In the genomic region with DNA sequence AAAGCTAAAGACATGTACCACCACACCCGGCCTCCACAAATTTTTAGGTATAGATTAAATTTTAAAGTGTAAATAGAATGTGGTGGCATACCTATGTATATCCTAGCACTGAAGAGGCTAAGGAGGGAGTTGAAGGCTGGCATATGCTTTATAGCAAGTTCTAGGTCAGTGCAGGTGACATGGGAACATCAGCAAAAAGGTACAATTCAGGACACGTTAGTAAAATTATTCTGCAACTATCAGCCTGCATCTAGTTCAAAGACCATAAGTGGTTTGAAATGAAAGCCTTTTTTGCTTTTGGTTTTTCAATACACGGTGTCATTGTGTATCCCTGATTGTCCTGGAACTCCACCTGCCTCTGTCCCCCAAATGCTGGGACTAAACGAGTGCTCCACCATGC, we compare ENCODE assay signal across 9 mouse cellular contexts. TPM values are rescaled to one million over a fixed set of nuclear protein-coding genes. Genes with fewer than 3 reads are reported as not detected.
DNase-seq lines count a peak whose midpoint lies in the region; ATAC-seq and TF ChIP-seq lines count a peak whose summit lies in the region.
"Had no signal": no experiment of that assay in that cellular context is flagged by ENCODE, and none has a peak within 500 bp of the region (broad histone marks: within the 10 kb centered on the region; RNA-seq: fewer than 3 reads in every experiment).

No protein-coding gene starts in this region.

- no peak overlapping the region for H3K27ac ChIP-seq in heart, embryonic 12.5 days (ENCODE audit: poor library complexity, severe bottlenecking)
- peak overlapping the region; percentile 84; the same call in 1 of the 2 replicates for H3K27ac ChIP-seq in hindbrain, embryonic 11.5 days (ENCODE audit: low read depth, low read length)
- no peak overlapping the region; the same call in 1 of the 2 replicates for H3K27ac ChIP-seq in liver, embryonic 15.5 days (replicated peaks)

- intact Hi-C loops in heart, postnatal 10 days (cut with DNase I), result no loop called here

- no peaks in the 10 kb centered on the region for H3K9me3 ChIP-seq in heart, embryonic 12.5 days (replicated peaks)
- H3K9me3 ChIP-seq in E14TG2a.4 (ENCODE audit: low read length), result no peaks in the 10 kb centered on the region
- no peaks in the 10 kb centered on the region for H3K9me3 ChIP-seq in hindbrain, embryonic 11.5 days (ENCODE audit: control insufficient read depth, low read length)
- H3K9me3 ChIP-seq in liver, embryonic 15.5 days (replicated peaks), result no peaks in the 10 kb centered on the region

- H3K27me3 ChIP-seq in heart, embryonic 12.5 days (replicated peaks), result no peaks in the 10 kb centered on the region
- H3K27me3 ChIP-seq in E14TG2a.4 (ENCODE audit: insufficient read depth, low read length), result no peaks in the 10 kb centered on the region
- H3K27me3 ChIP-seq in hindbrain, embryonic 11.5 days (ENCODE audit: control insufficient read depth, insufficient read depth, low read length), result no peaks in the 10 kb centered on the region
- no peaks in the 10 kb centered on the region for H3K27me3 ChIP-seq in liver, embryonic 15.5 days

- H3K4me2 ChIP-seq in heart, embryonic 12.5 days, result peak overlapping the region; percentile 76
- no peak overlapping the region for H3K4me2 ChIP-seq in hindbrain, embryonic 11.5 days (replicated peaks; ENCODE audit: low read depth, low read length)
- peak overlapping the region; percentile 91; the same call in 1 of the 2 replicates for H3K4me2 ChIP-seq in liver, embryonic 15.5 days

- peaks cover 11% of the 10 kb centered on the region for H3K4me1 ChIP-seq in heart, embryonic 12.5 days (replicated peaks)
- peaks cover 29% of the 10 kb centered on the region for H3K4me1 ChIP-seq in E14TG2a.4 (replicated peaks; ENCODE audit: low read depth, low read length)
- H3K4me1 ChIP-seq in hindbrain, embryonic 11.5 days (replicated peaks; ENCODE audit: control insufficient read depth, insufficient read depth, low read length), result 0 out of 2 replicates have a peak, but pooled peaks cover 2% of the 10 kb centered on the region
- H3K4me1 ChIP-seq in liver, embryonic 15.5 days (replicated peaks), result peaks cover 27% of the 10 kb centered on the region

- no peak overlapping the region for H3K4me3 ChIP-seq in heart, embryonic 12.5 days
- peak overlapping the region; percentile 98 for H3K4me3 ChIP-seq in E14TG2a.4 (replicated peaks; ENCODE audit: low read length)
- H3K4me3 ChIP-seq in hindbrain, embryonic 11.5 days (ENCODE audit: low read depth, low read length), result no peak overlapping the region; the same call in 1 of the 2 replicates
- no peak overlapping the region for H3K4me3 ChIP-seq in liver, embryonic 15.5 days (replicated peaks)

- ATAC-seq in heart, embryonic 12.5 days (ENCODE audit: insufficient number of reproducible peaks, low FRiP score), result no peak
- ATAC-seq in hindbrain, embryonic 11.5 days (ENCODE audit: low FRiP score), result no peak
- ATAC-seq in liver, embryonic 15.5 days (ENCODE audit: insufficient read depth), result no peak
- no peak for ATAC-seq in megakaryocyte-erythroid progenitor cell, adult 5-6 weeks (replicated peaks; ENCODE audit: low FRiP score, low TSS enrichment, poor library complexity, severe bottlenecking)

- peaks cover 35% of the 10 kb centered on the region for H3K36me3 ChIP-seq in heart, embryonic 12.5 days
- peaks cover 55% of the 10 kb centered on the region for H3K36me3 ChIP-seq in E14TG2a.4 (ENCODE audit: insufficient read depth, low read length)
- H3K36me3 ChIP-seq in hindbrain, embryonic 11.5 days (ENCODE audit: control insufficient read depth, insufficient read depth, low read length), result peaks cover 8% of the 10 kb centered on the region; the same call in 1 of the 2 replicates
- peaks cover 47% of the 10 kb centered on the region for H3K36me3 ChIP-seq in liver, embryonic 15.5 days (replicated peaks)

- DNase-seq in heart, postnatal 10 days, result no peak
- DNase-seq in hindbrain, embryonic 11.5 days (ENCODE audit: low spot score), result no peak
- no peak for DNase-seq in urinary bladder, adult 2 months (ENCODE audit: low spot score)
- no peak for DNase-seq in frontal cortex, adult 2 months (ENCODE audit: extremely low spot score in 1 of 2, low spot score in 1 of 2)
- DNase-seq: gastrocnemius, postnatal 14 days had no signal

- 59% methylated on average over 4 of the region's 4 CpGs for WGBS in heart, embryonic 12.5 days
- WGBS in hindbrain, embryonic 11.5 days, result 62% methylated on average over 4 of the region's 4 CpGs
- WGBS in liver, embryonic 15.5 days (ENCODE audit: insufficient replicate concordance), result 57% methylated on average over 4 of the region's 4 CpGs

- TF ChIP-seq CTCF in E14TG2a.4 (conservative IDR thresholded peaks at IDR 0.05; ENCODE audit: low read length), result no peak

- no peak overlapping the region for H3K9ac ChIP-seq in heart, embryonic 12.5 days
- H3K9ac ChIP-seq in hindbrain, embryonic 11.5 days (ENCODE audit: low read depth, low read length), result no peak overlapping the region
- H3K9ac ChIP-seq in liver, embryonic 15.5 days, result peak overlapping the region; percentile 19; the same call in 1 of the 2 replicates

RNA-seq across cellular contexts. Expression of gene Trim37, which starts 1.3 kb away (rescaled TPM):
- 24.5 and 28.2 TPM in 2 replicates for polyA plus RNA-seq in heart, embryonic 12.5 days (2016; fragmentation: Nextera tagmentation; extraction: Ambion mirVana)
- total RNA-seq in heart, postnatal 10 days (2021), result 10 to 100 TPM; 10.5 to 11.4 TPM
- polyA plus RNA-seq in hindbrain, embryonic 11.5 days (2014; fragmentation: Nextera tagmentation; extraction: Ambion mirVana), result 76.2 and 78.9 TPM in 2 replicates
- polyA plus RNA-seq in liver, embryonic 15.5 days (2015; fragmentation: Nextera tagmentation; extraction: Ambion mirVana), result 16.3 and 17.5 TPM in 2 replicates
- polyA plus RNA-seq in urinary bladder, adult 2 months (2012; rRNA removed), result 7.1 and 9.6 TPM in 2 replicates
- total RNA-seq in megakaryocyte-erythroid progenitor cell, adult 5-6 weeks (2014; fragmentation: Nextera tagmentation), result 42.7 and 48.9 TPM in 2 replicates
- total RNA-seq in megakaryocyte-erythroid progenitor cell, adult 5-6 weeks (2017), result 76.3 and 80.2 TPM in 2 replicates
- polyA plus RNA-seq in frontal cortex, adult 2 months (2012; rRNA removed), result 115 TPM in 2 replicates

RNA-seq across cellular contexts. Expression of gene Ska2, which starts 16.5 kb away (rescaled TPM):
- 75.0 and 81.4 TPM in 2 replicates for polyA plus RNA-seq in heart, embryonic 12.5 days (2016; fragmentation: Nextera tagmentation; extraction: Ambion mirVana)
- 10 to 100 TPM; 18.0 to 23.7 TPM for total RNA-seq in heart, postnatal 10 days (2021)
- polyA plus RNA-seq in hindbrain, embryonic 11.5 days (2014; fragmentation: Nextera tagmentation; extraction: Ambion mirVana), result 95.8 and 101 TPM in 2 replicates
- polyA plus RNA-seq in liver, embryonic 15.5 days (2015; fragmentation: Nextera tagmentation; extraction: Ambion mirVana), result 22.1 and 24.3 TPM in 2 replicates
- polyA plus RNA-seq in urinary bladder, adult 2 months (2012; rRNA removed), result 12.1 and 14.9 TPM in 2 replicates
- total RNA-seq in megakaryocyte-erythroid progenitor cell, adult 5-6 weeks (2014; fragmentation: Nextera tagmentation), result 29.4 and 31.8 TPM in 2 replicates
- total RNA-seq in megakaryocyte-erythroid progenitor cell, adult 5-6 weeks (2017), result 16.7 and 31.6 TPM in 2 replicates
- polyA plus RNA-seq in frontal cortex, adult 2 months (2012; rRNA removed), result 18.0 and 20.0 TPM in 2 replicates

RNA-seq across cellular contexts. Expression of gene Prr11, which starts 17.1 kb away (rescaled TPM):
- polyA plus RNA-seq in heart, embryonic 12.5 days (2016; fragmentation: Nextera tagmentation; extraction: Ambion mirVana), result 8.2 and 9.1 TPM in 2 replicates
- 1 to 10 TPM; 4.4 TPM for total RNA-seq in heart, postnatal 10 days (2021)
- 19.6 and 22.6 TPM in 2 replicates for polyA plus RNA-seq in hindbrain, embryonic 11.5 days (2014; fragmentation: Nextera tagmentation; extraction: Ambion mirVana)
- 5.1 and 5.5 TPM in 2 replicates for polyA plus RNA-seq in liver, embryonic 15.5 days (2015; fragmentation: Nextera tagmentation; extraction: Ambion mirVana)
- 0.87 and 0.94 TPM in 2 replicates for polyA plus RNA-seq in urinary bladder, adult 2 months (2012; rRNA removed)
- total RNA-seq in megakaryocyte-erythroid progenitor cell, adult 5-6 weeks (2014; fragmentation: Nextera tagmentation), result 16.6 and 16.8 TPM in 2 replicates
- total RNA-seq in megakaryocyte-erythroid progenitor cell, adult 5-6 weeks (2017), result 8.1 and 11.4 TPM in 2 replicates
- polyA plus RNA-seq in frontal cortex, adult 2 months (2012; rRNA removed), result 0.53 and 0.56 TPM in 2 replicates

RNA-seq across cellular contexts. Expression of gene Smg8, which starts 39.0 kb away (rescaled TPM):
- 16.6 and 17.7 TPM in 2 replicates for polyA plus RNA-seq in heart, embryonic 12.5 days (2016; fragmentation: Nextera tagmentation; extraction: Ambion mirVana)
- total RNA-seq in heart, postnatal 10 days (2021), result 10 to 100 TPM; 10.4 to 10.5 TPM
- 25.9 and 29.8 TPM in 2 replicates for polyA plus RNA-seq in hindbrain, embryonic 11.5 days (2014; fragmentation: Nextera tagmentation; extraction: Ambion mirVana)
- 6.9 and 7.6 TPM in 2 replicates for polyA plus RNA-seq in liver, embryonic 15.5 days (2015; fragmentation: Nextera tagmentation; extraction: Ambion mirVana)
- 11.4 and 13.8 TPM in 2 replicates for polyA plus RNA-seq in urinary bladder, adult 2 months (2012; rRNA removed)
- 14.3 and 14.6 TPM in 2 replicates for total RNA-seq in megakaryocyte-erythroid progenitor cell, adult 5-6 weeks (2014; fragmentation: Nextera tagmentation)
- 22.8 and 32.5 TPM in 2 replicates for total RNA-seq in megakaryocyte-erythroid progenitor cell, adult 5-6 weeks (2017)
- polyA plus RNA-seq in frontal cortex, adult 2 months (2012; rRNA removed), result 9.8 and 11.3 TPM in 2 replicates

RNA-seq across cellular contexts. Expression of gene Gdpd1, which starts 51.7 kb away (rescaled TPM):
- 26.9 and 29.1 TPM in 2 replicates for polyA plus RNA-seq in heart, embryonic 12.5 days (2016; fragmentation: Nextera tagmentation; extraction: Ambion mirVana)
- 10 to 100 TPM in 1 of 2 experiments, 1 to 10 TPM in 1; 9.7 to 13.2 TPM for total RNA-seq in heart, postnatal 10 days (2021)
- 99.1 and 114 TPM in 2 replicates for polyA plus RNA-seq in hindbrain, embryonic 11.5 days (2014; fragmentation: Nextera tagmentation; extraction: Ambion mirVana)
- polyA plus RNA-seq in liver, embryonic 15.5 days (2015; fragmentation: Nextera tagmentation; extraction: Ambion mirVana), result 4.7 and 5.0 TPM in 2 replicates
- polyA plus RNA-seq in urinary bladder, adult 2 months (2012; rRNA removed), result 16.5 and 17.5 TPM in 2 replicates
- total RNA-seq in megakaryocyte-erythroid progenitor cell, adult 5-6 weeks (2014; fragmentation: Nextera tagmentation), result 4.6 and 4.9 TPM in 2 replicates
- 6.4 and 7.4 TPM in 2 replicates for total RNA-seq in megakaryocyte-erythroid progenitor cell, adult 5-6 weeks (2017)
- 37.0 and 37.8 TPM in 2 replicates for polyA plus RNA-seq in frontal cortex, adult 2 months (2012; rRNA removed)
